Mouse (Mus musculus): ENCODE results near the gene Kit. TPM values are rescaled to one million over a fixed set of nuclear protein-coding genes. Genes with fewer than 3 reads are reported as not detected.

Gene Kit
- polyA plus RNA-seq, 1 experiment = 10.2 TPM

DNA sequence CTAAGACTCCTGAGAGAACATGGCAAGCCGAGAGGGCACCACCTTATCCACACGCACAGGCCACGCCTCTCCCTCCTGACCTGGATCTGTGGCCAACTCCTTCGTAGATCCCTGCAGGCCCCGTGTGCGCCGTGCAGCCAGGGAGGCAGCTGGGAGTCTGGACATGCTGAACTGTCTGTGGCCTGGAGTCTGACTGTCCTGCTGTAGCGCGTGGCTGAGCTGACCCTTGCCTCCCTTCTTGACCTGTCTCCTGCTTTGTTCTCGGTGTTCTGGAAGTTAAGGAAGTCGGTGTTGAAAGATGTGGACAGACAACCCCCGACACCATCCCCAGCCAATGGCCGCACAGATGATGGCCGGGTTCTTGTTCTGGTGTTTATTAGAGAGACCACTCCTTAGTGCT is 21.5 kb downstream of the Kit start:
- Histone ChIP-seq H3K4me3 (ENCODE audit: control insufficient read depth, insufficient read depth, low read length) (no peak overlapping the region), H3K27me3 (ENCODE audit: control insufficient read depth, insufficient read depth, low read length) (no peaks in the 10 kb centered on the region), H3K36me3 (ENCODE audit: control insufficient read depth, insufficient read depth, low read length) (no peaks in the 10 kb centered on the region), H3K4me1 (replicated peaks; ENCODE audit: control insufficient read depth, insufficient read depth, low read length) (no peaks in the 10 kb centered on the region), H3K27ac (ENCODE audit: control insufficient read depth, insufficient read depth, low read length) (no peak overlapping the region)
- TF ChIP-seq POLR2A (IDR thresholded peaks at IDR 0.05; ENCODE audit: control insufficient read depth, extremely low read depth, insufficient read depth, low read length, poor library complexity) (no peak), CTCF (IDR thresholded peaks at IDR 0.05; ENCODE audit: borderline replicate concordance, control insufficient read depth, extremely low read depth, insufficient read depth, low read length, poor library complexity) (no peak)
- DNase-seq = no peak
- WGBS = 92% methylated on average over 14 of the region's 14 CpGs

GRCm38 (mm10) chr5:75597316-75597715 is 22.6 kb downstream of the Kit start:
- Histone ChIP-seq H3K36me3 (ENCODE audit: control insufficient read depth, insufficient read depth, low read length) (no peaks in the 10 kb centered on the region), H3K27ac (ENCODE audit: control insufficient read depth, insufficient read depth, low read length) (no peak overlapping the region), H3K4me3 (ENCODE audit: control insufficient read depth, insufficient read depth, low read length) (no peak overlapping the region), H3K27me3 (ENCODE audit: control insufficient read depth, insufficient read depth, low read length) (no peaks in the 10 kb centered on the region), H3K4me1 (replicated peaks; ENCODE audit: control insufficient read depth, insufficient read depth, low read length) (no peaks in the 10 kb centered on the region)
- 92% methylated on average over 2 of the region's 2 CpGs for WGBS
- no peak for DNase-seq
- TF ChIP-seq CTCF (IDR thresholded peaks at IDR 0.05; ENCODE audit: borderline replicate concordance, control insufficient read depth, extremely low read depth, insufficient read depth, low read length, poor library complexity) (no peak), POLR2A (IDR thresholded peaks at IDR 0.05; ENCODE audit: control insufficient read depth, extremely low read depth, insufficient read depth, low read length, poor library complexity) (no peak)

DNA sequence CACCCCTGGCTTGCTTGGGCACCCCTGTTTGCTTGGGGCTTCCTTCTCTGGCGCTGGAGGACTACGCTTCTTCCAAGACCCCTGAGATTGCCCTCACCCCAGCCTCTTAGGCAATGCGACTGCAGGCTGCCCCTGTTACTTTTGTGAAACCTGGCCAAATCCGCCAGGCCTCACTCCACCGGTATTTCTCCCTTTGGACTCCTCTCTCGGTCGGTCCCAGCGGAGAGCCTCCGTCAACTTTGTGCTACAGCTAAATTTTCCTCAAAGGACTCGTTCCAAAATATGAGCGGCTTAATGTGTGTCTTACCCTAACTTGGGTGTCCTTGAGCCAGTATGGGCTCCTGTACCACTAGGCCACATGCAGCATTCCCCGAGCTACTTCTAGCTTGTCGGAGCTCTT is 23.8 kb downstream of the Kit start:
- DNase-seq = no peak
- H3K4me3 ChIP-seq (ENCODE audit: control insufficient read depth, insufficient read depth, low read length) = no peak overlapping the region
- H3K4me1 ChIP-seq (replicated peaks; ENCODE audit: control insufficient read depth, insufficient read depth, low read length) = no peaks in the 10 kb centered on the region
- no peaks in the 10 kb centered on the region for H3K27me3 ChIP-seq (ENCODE audit: control insufficient read depth, insufficient read depth, low read length)
- WGBS = 95% methylated on average over 13 of the region's 13 CpGs
- H3K36me3 ChIP-seq (ENCODE audit: control insufficient read depth, insufficient read depth, low read length) = no peaks in the 10 kb centered on the region
- no peak for TF ChIP-seq CTCF (IDR thresholded peaks at IDR 0.05; ENCODE audit: borderline replicate concordance, control insufficient read depth, extremely low read depth, insufficient read depth, low read length, poor library complexity)
- no peak overlapping the region for H3K27ac ChIP-seq (ENCODE audit: control insufficient read depth, insufficient read depth, low read length)

DNA sequence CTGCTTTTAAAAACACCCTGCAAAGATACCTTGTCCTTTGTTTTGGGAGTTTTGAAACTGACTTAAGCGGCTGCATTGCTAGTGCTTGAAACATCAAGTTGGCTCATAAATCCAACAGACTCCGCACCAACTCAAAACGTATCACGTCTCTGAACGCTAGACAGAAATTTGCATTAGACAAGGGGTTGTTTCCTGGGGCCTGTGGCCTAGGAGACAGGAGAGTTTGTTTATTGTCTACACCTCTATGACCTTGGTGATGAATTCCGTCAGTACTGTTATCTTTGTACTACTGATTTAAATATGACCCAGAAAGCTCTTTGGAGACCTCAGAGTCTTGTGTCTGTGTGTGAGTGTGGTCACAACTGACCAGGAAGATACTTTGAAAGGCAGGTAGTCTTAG is 25.3 kb downstream of the Kit start:
- Histone ChIP-seq H3K27me3 (ENCODE audit: control insufficient read depth, insufficient read depth, low read length) (no peaks in the 10 kb centered on the region), H3K4me3 (ENCODE audit: control insufficient read depth, insufficient read depth, low read length) (no peak overlapping the region), H3K4me1 (replicated peaks; ENCODE audit: control insufficient read depth, insufficient read depth, low read length) (no peaks in the 10 kb centered on the region), H3K36me3 (ENCODE audit: control insufficient read depth, insufficient read depth, low read length) (no peaks in the 10 kb centered on the region), H3K27ac (ENCODE audit: control insufficient read depth, insufficient read depth, low read length) (no peak overlapping the region)
- TF ChIP-seq POLR2A (IDR thresholded peaks at IDR 0.05; ENCODE audit: control insufficient read depth, extremely low read depth, insufficient read depth, low read length, poor library complexity) (no peak), CTCF (IDR thresholded peaks at IDR 0.05; ENCODE audit: borderline replicate concordance, control insufficient read depth, extremely low read depth, insufficient read depth, low read length, poor library complexity) (no peak)
- WGBS = 93% methylated on average over 6 of the region's 6 CpGs
- no peak for DNase-seq

DNA sequence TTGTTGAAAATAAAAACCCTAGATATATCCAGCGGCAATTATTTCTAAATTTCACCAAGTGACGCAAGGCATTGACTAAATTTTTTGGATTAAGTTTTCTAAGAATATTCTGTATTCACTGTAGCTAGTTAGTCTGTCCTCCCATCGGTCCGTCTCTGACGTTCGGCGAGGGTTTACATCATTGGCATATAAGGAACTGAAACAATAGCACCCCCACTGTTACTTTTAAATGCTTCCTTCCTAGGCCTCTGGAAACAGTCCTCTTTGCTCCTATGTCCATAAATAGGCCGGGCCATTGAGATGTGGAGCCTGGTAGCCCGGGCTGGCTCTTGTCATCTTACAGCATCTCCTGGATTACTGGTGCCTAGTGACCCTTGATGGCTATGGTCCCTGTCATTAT is 29.5 kb downstream of the Kit start:
- no peak for DNase-seq
- 91% methylated on average over 9 of the region's 9 CpGs for WGBS
- Histone ChIP-seq H3K4me3 (ENCODE audit: control insufficient read depth, insufficient read depth, low read length) (no peak overlapping the region), H3K27ac (ENCODE audit: control insufficient read depth, insufficient read depth, low read length) (no peak overlapping the region), H3K4me1 (replicated peaks; ENCODE audit: control insufficient read depth, insufficient read depth, low read length) (no peaks in the 10 kb centered on the region), H3K36me3 (ENCODE audit: control insufficient read depth, insufficient read depth, low read length) (no peaks in the 10 kb centered on the region), H3K27me3 (ENCODE audit: control insufficient read depth, insufficient read depth, low read length) (no peaks in the 10 kb centered on the region)
- TF ChIP-seq POLR2A (IDR thresholded peaks at IDR 0.05; ENCODE audit: control insufficient read depth, extremely low read depth, insufficient read depth, low read length, poor library complexity) = no peak
- TF ChIP-seq CTCF (IDR thresholded peaks at IDR 0.05; ENCODE audit: borderline replicate concordance, control insufficient read depth, extremely low read depth, insufficient read depth, low read length, poor library complexity) = no peak

DNA sequence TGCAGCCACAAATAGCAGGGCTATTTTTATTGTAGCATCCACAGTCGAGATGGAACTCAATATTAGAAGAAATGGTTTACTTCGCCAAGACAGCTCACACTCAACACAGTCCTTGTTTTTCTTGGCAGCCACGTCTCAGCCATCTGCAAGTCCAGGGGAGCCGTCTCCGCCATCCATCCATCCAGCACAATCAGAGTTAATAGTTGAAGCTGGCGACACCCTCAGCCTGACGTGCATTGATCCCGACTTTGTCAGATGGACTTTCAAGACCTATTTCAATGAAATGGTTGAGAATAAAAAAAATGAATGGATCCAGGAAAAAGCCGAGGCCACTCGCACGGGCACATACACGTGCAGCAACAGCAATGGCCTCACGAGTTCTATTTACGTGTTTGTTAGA is 32.2 kb downstream of the Kit start:
- DNase-seq = no peak
- H3K4me3 ChIP-seq (ENCODE audit: control insufficient read depth, insufficient read depth, low read length) = no peak overlapping the region
- no peaks in the 10 kb centered on the region for H3K36me3 ChIP-seq (ENCODE audit: control insufficient read depth, insufficient read depth, low read length)
- 93% methylated on average over 14 of the region's 14 CpGs for WGBS
- H3K27me3 ChIP-seq (ENCODE audit: control insufficient read depth, insufficient read depth, low read length) = no peaks in the 10 kb centered on the region
- H3K27ac ChIP-seq (ENCODE audit: control insufficient read depth, insufficient read depth, low read length) = no peak overlapping the region
- H3K4me1 ChIP-seq (replicated peaks; ENCODE audit: control insufficient read depth, insufficient read depth, low read length) = no peaks in the 10 kb centered on the region
- no peak for TF ChIP-seq POLR2A (IDR thresholded peaks at IDR 0.05; ENCODE audit: control insufficient read depth, extremely low read depth, insufficient read depth, low read length, poor library complexity)
- TF ChIP-seq CTCF (IDR thresholded peaks at IDR 0.05; ENCODE audit: borderline replicate concordance, control insufficient read depth, extremely low read depth, insufficient read depth, low read length, poor library complexity) = no peak

GRCm38 (mm10) chr5:75607971-75608370 is 33.3 kb downstream of the Kit start:
- DNase-seq = no peak
- Histone ChIP-seq H3K36me3 (ENCODE audit: control insufficient read depth, insufficient read depth, low read length) (no peaks in the 10 kb centered on the region), H3K4me1 (replicated peaks; ENCODE audit: control insufficient read depth, insufficient read depth, low read length) (no peaks in the 10 kb centered on the region), H3K27ac (ENCODE audit: control insufficient read depth, insufficient read depth, low read length) (no peak overlapping the region), H3K4me3 (ENCODE audit: control insufficient read depth, insufficient read depth, low read length) (no peak overlapping the region), H3K27me3 (ENCODE audit: control insufficient read depth, insufficient read depth, low read length) (no peaks in the 10 kb centered on the region)
- WGBS = 95% methylated on average over 12 of the region's 12 CpGs
- TF ChIP-seq POLR2A (IDR thresholded peaks at IDR 0.05; ENCODE audit: control insufficient read depth, extremely low read depth, insufficient read depth, low read length, poor library complexity) (no peak), CTCF (IDR thresholded peaks at IDR 0.05; ENCODE audit: borderline replicate concordance, control insufficient read depth, extremely low read depth, insufficient read depth, low read length, poor library complexity) (no peak)

All from thymus, adult 2 months (tissue).